Mouse (Mus musculus) hindbrain, postnatal 0 days (tissue): ENCODE measurements around the gene Pak3. TPM values are rescaled to one million over a fixed set of nuclear protein-coding genes. Genes with fewer than 3 reads are reported as not detected.

Experiments used
- ATAC-seq: fragments of 200-750 bp; cut with Nextera tagmentation; 2 replicates; pipeline ENCODE4 v1.8.0; 2017; ENCODE audit warnings: mild to moderate bottlenecking, moderate TSS enrichment, moderate library complexity
- DNase-seq: peaks from one replicate; pipeline ENCODE4 v3.0.0-alpha.2; 2015; ENCODE audit warnings: low spot score
- H3K27ac ChIP-seq: fragments of 300-500 bp; sonication (generic); 2 replicates; pipeline ENCODE4 v1.5.1; 2014; ENCODE audit warnings: mild to moderate bottlenecking
- H3K27me3 ChIP-seq: fragments of 300-500 bp; sonication (generic); 2 replicates; pipeline ENCODE4 v1.6.1; 2014; ENCODE audit warnings: low read length, mixed read lengths; ENCODE audit not compliant: insufficient read depth
- H3K36me3 ChIP-seq: fragments of 300-500 bp; sonication (generic); 2 replicates; pipeline ENCODE4 v1.6.1; 2014; ENCODE audit warnings: low read length, mixed read lengths; ENCODE audit not compliant: insufficient read depth
- H3K4me1 ChIP-seq: fragments of 300-500 bp; sonication (generic); 2 replicates; pipeline ENCODE4 v1.6.1; 2014; ENCODE audit warnings: antibody characterized with exemption, low read length, mixed read lengths; ENCODE audit not compliant: insufficient read depth
- H3K4me2 ChIP-seq: fragments of 300-500 bp; sonication (generic); 2 replicates; pipeline ENCODE4 v1.6.1; 2014; ENCODE audit warnings: low read depth, mild to moderate bottlenecking, low read length, moderate library complexity, mixed read lengths
- H3K4me3 ChIP-seq: fragments of 300-500 bp; sonication (generic); 2 replicates; pipeline ENCODE4 v1.5.1; 2014; ENCODE audit warnings: low read length
- H3K9ac ChIP-seq: fragments of 300-500 bp; sonication (generic); replicated peaks from 2 replicates; pipeline ENCODE4 v1.6.1; 2014; ENCODE audit warnings: mild to moderate bottlenecking, low read length, moderate library complexity, mixed read lengths
- H3K9me3 ChIP-seq: fragments of 300-500 bp; sonication (generic); 2 replicates; pipeline ENCODE4 v1.6.1; 2016; ENCODE audit warnings: low read length, mixed read lengths
- CTCF ChIP-seq: IDR thresholded peaks from 2 replicates; pipeline ENCODE4 v1.5.1; 2016; ENCODE audit warnings: antibody characterized with exemption, control low read depth, low read depth
- WGBS: fragments of 180-500 bp; shearing (Covaris S2); extraction: QIAGEN DNeasy Blood & Tissue Kit; methylation state at CpG from one replicate; pipeline ENCODE4 v1.1.7; 2014; 5-methylcytosine and 5-hydroxymethylcytosine counted together
- microRNA-seq, 2 experiments: library from miRNA; unstranded; fragments of <30 nt; microRNA quantifications; one replicate each; pipeline ENCODE4; 2016
- polyA plus RNA-seq: library from polyadenylated mRNA; unstranded; fragments of >200 nt; fragmentation: Nextera tagmentation; extraction: Ambion mirVana; gene quantifications from 2 replicates; pipeline ENCODE4 v1.2.1, GENCODE M21; 2015
- total RNA-seq: library from RNA; depleted of rRNA; stranded (reverse); fragments of >200 nt; gene quantifications from 2 replicates; pipeline ENCODE4 v1.2.3, GENCODE M21; 2014; rRNA removed

Pak3 gene
- total and polyA plus RNA-seq, 2 experiments from 2014 or later, result 195 to 224 TPM

DNA sequence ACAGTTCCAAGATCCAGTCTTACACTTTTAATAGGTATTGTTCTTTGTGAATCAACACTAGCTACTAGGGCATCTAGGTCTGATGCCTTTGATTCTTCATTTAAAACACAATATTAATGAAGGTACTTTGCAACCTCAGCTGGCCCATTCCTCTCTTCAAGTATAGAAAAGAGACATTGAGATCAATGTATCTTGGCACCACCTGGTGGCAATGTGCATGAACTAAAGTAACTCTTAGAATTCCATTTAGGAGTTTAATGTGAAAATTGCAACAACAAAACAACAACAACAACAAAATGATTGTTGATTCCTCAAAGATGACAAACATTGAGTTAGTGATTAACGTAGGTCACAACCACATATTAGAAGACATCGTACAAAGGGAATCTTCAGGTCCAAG, 300.6 kb downstream of the Pak3 start:
- Histone ChIP-seq H3K4me3 (no peak overlapping the region), H3K9me3 (no peaks in the 10 kb centered on the region), H3K4me2 (no peak overlapping the region), H3K27me3 (no peaks in the 10 kb centered on the region), H3K9ac (no peak overlapping the region), H3K27ac (no peak overlapping the region), H3K36me3 (no peaks in the 10 kb centered on the region), H3K4me1 (no peaks in the 10 kb centered on the region)
- peak; percentile 44 for TF ChIP-seq CTCF
- WGBS, result 95% methylated on average over 2 of the region's 2 CpGs
- DNase-seq (peak; percentile 34), ATAC-seq (no peak)

DNA sequence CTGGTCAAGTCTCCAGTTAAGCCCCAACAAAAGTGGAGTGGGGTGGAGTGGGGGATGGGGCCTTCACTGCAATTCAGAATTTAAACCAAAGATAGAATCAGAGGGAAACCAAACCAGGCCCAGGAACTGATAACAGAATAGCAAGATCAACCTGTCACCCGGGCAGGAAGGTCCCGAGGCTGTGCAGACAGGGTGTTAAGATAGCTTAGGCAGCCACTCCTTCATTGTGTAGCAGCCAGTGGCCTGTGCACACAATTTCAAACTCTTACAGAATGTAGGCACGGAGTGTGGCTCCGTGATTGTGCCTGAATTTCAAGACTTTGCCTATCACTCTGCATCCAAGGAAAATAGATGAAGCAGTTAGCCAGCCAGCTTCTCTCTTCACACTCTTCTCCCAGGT, 308.1 kb downstream of the Pak3 start:
- H3K27me3 ChIP-seq, result no peaks in the 10 kb centered on the region
- 80% methylated on average over 4 of the region's 4 CpGs for WGBS
- H3K4me3 ChIP-seq, result no peak overlapping the region
- no peak overlapping the region for H3K9ac ChIP-seq
- no peaks in the 10 kb centered on the region for H3K9me3 ChIP-seq
- H3K36me3 ChIP-seq, result no peaks in the 10 kb centered on the region
- DNase-seq (no peak), ATAC-seq (no peak)
- TF ChIP-seq CTCF, result no peak
- H3K4me1 ChIP-seq, result no peaks in the 10 kb centered on the region
- H3K4me2 ChIP-seq, result no peak overlapping the region
- H3K27ac ChIP-seq, result no peak overlapping the region

DNA sequence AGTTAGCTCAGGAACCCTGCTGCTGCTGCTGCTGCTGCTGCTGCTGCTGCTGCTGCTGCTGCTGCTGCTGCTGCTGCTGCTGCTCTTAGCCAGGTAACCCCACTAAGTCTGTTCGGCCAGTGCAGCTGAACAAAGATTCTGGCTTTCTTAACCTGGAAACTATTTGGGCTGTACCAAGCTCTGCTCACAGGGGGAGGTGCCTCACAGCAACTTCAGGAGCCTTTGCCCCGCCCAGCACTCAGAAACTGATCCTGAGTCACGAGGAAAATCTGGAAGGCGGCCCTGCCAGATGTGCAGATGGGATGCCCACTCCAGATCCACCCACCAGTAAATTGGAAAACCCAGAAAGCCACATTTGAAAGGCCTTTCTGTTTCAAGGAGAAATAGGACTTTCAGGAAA, 308.8 kb downstream of the Pak3 start, which contains the start of gene Capn6:
Capn6 (minus strand) TSS at position 203 of the 400 bp plus-strand sequence.
- Histone ChIP-seq H3K4me3 (no peak within 1 kb of the TSS), H3K27ac (no peak within 1 kb of the TSS), H3K9me3 (no peaks in the 10 kb centered on the region), H3K4me1 (no peaks in the 10 kb centered on the region), H3K4me2 (no peak within 1 kb of the TSS), H3K36me3 (no peaks in the 10 kb centered on the region), H3K27me3 (no peaks in the 10 kb centered on the region), H3K9ac (no peak within 1 kb of the TSS)
- WGBS, result 67% methylated on average over 4 of the region's 4 CpGs
- DNase-seq, result no peak
- TF ChIP-seq CTCF, result no peak
- ATAC-seq, result no peak

DNA sequence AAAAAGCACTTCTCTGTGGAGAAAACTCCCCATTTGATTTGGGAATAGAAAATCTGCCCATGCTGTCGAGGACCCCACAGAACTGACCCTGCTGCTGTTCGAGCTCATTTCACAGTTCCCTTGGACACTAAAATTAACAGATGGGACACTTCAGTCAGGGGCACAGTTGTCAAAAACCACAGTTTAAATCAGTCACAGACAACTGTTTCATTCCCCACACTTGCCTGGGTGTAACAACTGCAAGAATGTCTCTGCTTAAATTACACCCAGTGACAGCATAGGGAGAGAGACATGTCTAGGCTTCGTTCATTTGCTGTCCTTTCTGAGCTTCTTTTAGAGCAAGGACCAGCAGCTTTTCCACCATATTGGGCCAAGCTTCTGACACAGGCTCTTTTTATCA, 328.2 kb downstream of the Pak3 start:
- Histone ChIP-seq H3K27ac (no peak overlapping the region), H3K4me3 (no peak overlapping the region), H3K9ac (no peak overlapping the region), H3K27me3 (no peaks in the 10 kb centered on the region), H3K4me2 (no peak overlapping the region), H3K4me1 (no peaks in the 10 kb centered on the region), H3K9me3 (no peaks in the 10 kb centered on the region), H3K36me3 (no peaks in the 10 kb centered on the region)
- no peak for TF ChIP-seq CTCF
- ATAC-seq, result no peak
- DNase-seq, result no peak
- 75% methylated on average over 3 of the region's 3 CpGs for WGBS

Small RNA genes within 50 kb of the gene (microRNA-seq; reads per million reads assigned to microRNA genes)
- gene Gm47298, result 0 reads per million in 2 experiments

Other genes starting within 250 kb of the Pak3 start
- 3.6 TPM in 2 replicates for gene Chrdl1, start 124.3 kb upstream of the Pak3 start, total RNA-seq
- gene Chrdl1, start 124.3 kb upstream of the Pak3 start, polyA plus RNA-seq, result 2.1 and 3.2 TPM in 2 replicates